Mouse (Mus musculus) C2C12 (cell line): ENCODE data around the gene Cobl. TPM values are rescaled to one million over a fixed set of nuclear protein-coding genes. Genes with fewer than 3 reads are reported as not detected.

Experiments used
- H3K27me3 ChIP-seq: one replicate; pipeline ENCODE4 v1.6.1; 2011; ENCODE audit not compliant: control insufficient read depth, insufficient read depth, insufficient read length
- H3K36me3 ChIP-seq: one replicate; pipeline ENCODE4 v1.6.1; 2011; ENCODE audit not compliant: control insufficient read depth, insufficient read depth
- H3K4me3 ChIP-seq: one replicate; pipeline ENCODE4 v1.5.1; 2011; ENCODE audit warnings: mild to moderate bottlenecking, control low read depth; ENCODE audit not compliant: poor library complexity, insufficient read depth, severe bottlenecking
- H3K79me2 ChIP-seq: one replicate; pipeline ENCODE4 v1.6.1; 2011; ENCODE audit not compliant: control insufficient read depth, insufficient read depth
- H3K79me3 ChIP-seq: one replicate; pipeline ENCODE4 v1.6.1; 2011; ENCODE audit warnings: low read depth, control low read depth
- H3ac ChIP-seq: one replicate; pipeline ENCODE3; 2011; ENCODE audit warnings: low read depth; ENCODE audit not compliant: control insufficient read depth, insufficient read length
- CEBPB ChIP-seq: IDR thresholded peaks from one replicate; pipeline ENCODE4 v1.6.1; 2011; ENCODE audit warnings: low read depth, mild to moderate bottlenecking, control low read depth, moderate library complexity
- CTCF ChIP-seq: IDR thresholded peaks from one replicate; pipeline ENCODE4 v1.5.1; 2011; ENCODE audit not compliant: control insufficient read depth, insufficient read depth, insufficient read length
- FOSL1 ChIP-seq: IDR thresholded peaks from one replicate; pipeline ENCODE4 v1.8.0; 2011; ENCODE audit warnings: mild to moderate bottlenecking, low read length; ENCODE audit not compliant: poor library complexity, insufficient read depth, severe bottlenecking
- MAX ChIP-seq: IDR thresholded peaks from one replicate; pipeline ENCODE4 v1.6.1; 2011; ENCODE audit warnings: mild to moderate bottlenecking, control low read depth
- MYOD1 ChIP-seq: IDR thresholded peaks from one replicate; pipeline ENCODE4 v1.6.1; 2011; ENCODE audit warnings: low read depth; ENCODE audit not compliant: control insufficient read depth, insufficient read length
- MYOG ChIP-seq: IDR thresholded peaks from one replicate; pipeline ENCODE4 v1.6.1; 2011; ENCODE audit not compliant: control insufficient read depth, insufficient read length; ENCODE audit errors: extremely low read depth
- USF1 ChIP-seq: IDR thresholded peaks from one replicate; pipeline ENCODE4 v1.6.1; 2011; ENCODE audit warnings: low read depth, mild to moderate bottlenecking, control low read depth, moderate library complexity
- polyA plus RNA-seq: library from polyadenylated mRNA; unstranded; fragments of >200 nt; fragmentation: generic; extraction: Trizol; gene quantifications from one replicate; pipeline ENCODE4 v1.2.1, GENCODE M21; 2012; ENCODE audit warnings: missing spikeins

Cobl gene
- polyA plus RNA-seq, 1 experiment: 3.8 TPM

DNA sequence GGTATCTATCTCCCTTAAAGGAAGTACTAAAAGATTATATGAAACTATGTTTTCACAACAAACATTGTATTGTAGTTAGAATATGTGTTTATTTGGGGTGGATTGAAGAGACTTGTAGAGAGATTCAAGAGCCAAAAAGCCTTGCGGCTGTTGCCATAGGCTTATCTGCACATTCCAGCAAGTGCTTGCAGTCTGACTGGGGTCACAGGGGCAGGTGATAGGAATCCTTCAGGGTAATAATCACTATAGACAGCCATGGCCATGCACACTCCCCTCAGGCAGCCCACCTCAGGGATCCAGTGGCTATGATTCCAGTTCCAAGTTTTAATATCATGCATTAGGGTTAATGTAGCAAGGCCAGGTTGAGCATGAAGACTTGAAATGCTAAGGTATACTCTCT lies 249.2 kb downstream of the Cobl start:
- no peak for TF ChIP-seq MAX
- no peak for TF ChIP-seq CTCF
- no peak for TF ChIP-seq CEBPB
- no peak for TF ChIP-seq FOSL1
- Histone ChIP-seq H3K36me3 (no peaks in the 10 kb centered on the region), H3K79me2 (no peaks in the 10 kb centered on the region), H3K27me3 (no peaks in the 10 kb centered on the region), H3ac (no peak overlapping the region), H3K79me3 (no peaks in the 10 kb centered on the region), H3K4me3 (no peak overlapping the region)

DNA sequence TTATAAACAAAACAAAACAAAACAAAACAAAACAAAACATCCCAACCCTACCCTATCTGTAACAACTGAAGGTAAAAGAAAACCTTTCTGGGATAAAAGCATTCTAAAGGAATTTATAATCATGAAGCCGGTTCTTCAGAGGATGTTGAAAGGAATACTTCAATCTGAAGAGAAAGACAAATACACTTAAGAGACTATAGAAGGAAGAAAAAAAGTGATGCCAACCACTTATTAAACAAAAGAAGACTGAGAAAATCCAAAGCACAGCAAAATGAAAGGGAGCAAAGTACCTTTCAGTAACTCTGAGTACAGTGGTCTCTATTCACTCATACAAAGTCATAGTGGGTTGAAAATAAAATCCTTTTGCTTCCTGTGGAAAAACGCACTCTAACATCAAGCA lies 256.2 kb downstream of the Cobl start:
- Histone ChIP-seq H3K4me3 (no peak overlapping the region), H3ac (no peak overlapping the region), H3K36me3 (no peaks in the 10 kb centered on the region), H3K79me2 (no peaks in the 10 kb centered on the region), H3K79me3 (no peaks in the 10 kb centered on the region), H3K27me3 (no peaks in the 10 kb centered on the region)
- TF ChIP-seq MYOD1 (no peak), FOSL1 (no peak), CTCF (no peak), CEBPB (no peak), MAX (no peak), USF1 (no peak), MYOG (no peak)

GRCm38 (mm10) chr11:12205201-12206161 lies 259.3 kb downstream of the Cobl start:
- Histone ChIP-seq H3K79me2 (no peaks in the 10 kb centered on the region), H3K79me3 (no peaks in the 10 kb centered on the region), H3K36me3 (no peaks in the 10 kb centered on the region), H3K4me3 (no peak overlapping the region), H3K27me3 (no peaks in the 10 kb centered on the region), H3ac (no peak overlapping the region)
- no peak for TF ChIP-seq FOSL1
- TF ChIP-seq MYOD1: no peak
- TF ChIP-seq USF1: no peak
- TF ChIP-seq CTCF: no peak
- no peak for TF ChIP-seq MYOG
- no peak for TF ChIP-seq CEBPB
- no peak for TF ChIP-seq MAX

GRCm38 (mm10) chr11:12199441-12199840 lies 265.3 kb downstream of the Cobl start:
- TF ChIP-seq MYOD1: no peak
- no peak for TF ChIP-seq CTCF
- TF ChIP-seq FOSL1: no peak
- no peak for TF ChIP-seq MYOG
- no peak for TF ChIP-seq MAX
- TF ChIP-seq USF1: no peak
- TF ChIP-seq CEBPB: no peak
- H3K27me3 ChIP-seq: no peaks in the 10 kb centered on the region

DNA sequence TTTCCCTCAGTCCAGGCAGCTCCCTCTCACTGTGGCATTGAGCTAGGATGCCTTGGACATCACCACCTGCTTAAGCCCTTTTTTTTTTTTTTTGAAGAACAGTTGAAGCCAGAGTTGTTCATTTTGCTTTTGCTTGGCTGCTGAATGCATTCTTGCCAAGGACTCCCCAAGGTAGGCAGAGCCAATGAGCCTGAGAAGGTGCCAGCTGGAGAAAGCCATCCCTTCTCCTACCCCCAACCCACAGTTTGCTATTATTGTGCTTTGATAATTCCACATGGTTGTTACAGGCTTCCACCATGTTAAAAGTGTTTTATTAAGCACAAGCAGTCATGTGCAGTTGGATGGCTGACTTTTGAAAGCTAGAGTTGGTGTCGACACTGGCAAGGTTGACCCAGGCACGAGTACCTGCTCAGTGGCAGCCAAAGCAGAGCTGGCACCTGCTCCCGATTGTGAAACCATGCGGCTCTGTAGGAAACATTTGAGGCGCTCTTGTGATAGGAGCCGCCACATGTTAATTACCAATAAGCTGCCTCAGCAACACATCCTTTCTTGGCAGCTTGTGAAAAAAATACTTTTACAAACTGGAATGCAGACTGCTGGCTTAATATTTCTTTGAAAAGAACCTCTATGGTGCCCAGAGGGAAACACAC lies 265.9 kb downstream of the Cobl start:
- no peak overlapping the region for H3K4me3 ChIP-seq
- no peak for TF ChIP-seq FOSL1
- TF ChIP-seq MAX: no peak
- no peak for TF ChIP-seq MYOG
- no peak for TF ChIP-seq MYOD1
- TF ChIP-seq CTCF: no peak
- TF ChIP-seq USF1: no peak
- TF ChIP-seq CEBPB: no peak
- no peaks in the 10 kb centered on the region for H3K36me3 ChIP-seq
- H3ac ChIP-seq: no peak overlapping the region
- no peaks in the 10 kb centered on the region for H3K79me3 ChIP-seq
- no peaks in the 10 kb centered on the region for H3K79me2 ChIP-seq
- H3K27me3 ChIP-seq: no peaks in the 10 kb centered on the region

More at GRCm38 (mm10) chr11:12199441-12199840, 265.3 kb downstream of the Cobl start:
- Histone ChIP-seq H3K4me3 (no peak overlapping the region), H3K79me2 (no peaks in the 10 kb centered on the region), H3ac (no peak overlapping the region), H3K36me3 (no peaks in the 10 kb centered on the region), H3K79me3 (no peaks in the 10 kb centered on the region)

GRCm38 (mm10) chr11:12198017-12198416 lies 266.7 kb downstream of the Cobl start:
- no peaks in the 10 kb centered on the region for H3K36me3 ChIP-seq
- TF ChIP-seq CEBPB: no peak
- no peak for TF ChIP-seq USF1
- no peak for TF ChIP-seq MYOG
- no peak for TF ChIP-seq CTCF
- TF ChIP-seq MYOD1: no peak
- TF ChIP-seq FOSL1: no peak
- no peak for TF ChIP-seq MAX
- no peaks in the 10 kb centered on the region for H3K79me3 ChIP-seq
- no peaks in the 10 kb centered on the region for H3K79me2 ChIP-seq
- H3K4me3 ChIP-seq: no peak overlapping the region
- H3K27me3 ChIP-seq: no peaks in the 10 kb centered on the region
- H3ac ChIP-seq: no peak overlapping the region
